In the genomic region with DNA sequence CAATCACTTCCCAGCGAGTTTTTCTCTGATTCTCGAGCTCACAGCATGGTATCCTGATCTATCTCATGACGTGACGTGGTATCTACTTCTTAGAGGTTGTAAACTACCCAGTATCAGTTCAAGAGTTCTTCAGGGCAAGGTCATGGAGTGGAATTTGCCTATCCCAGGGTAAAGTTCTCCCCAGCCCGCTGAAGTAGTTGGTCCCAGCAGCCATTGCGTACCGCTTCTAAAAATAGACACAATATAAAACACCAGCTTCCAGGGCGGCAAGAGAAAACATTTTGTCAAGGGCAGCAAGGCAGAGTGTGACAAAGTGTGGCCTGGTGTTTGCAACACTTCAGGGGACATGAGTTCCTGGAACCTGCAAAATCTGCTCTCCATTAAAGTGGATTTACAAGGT, we compare ENCODE assay signal across 12 mouse cellular contexts. TPM values are rescaled to one million over a fixed set of nuclear protein-coding genes. Genes with fewer than 3 reads are reported as not detected.
DNase-seq lines count a peak whose midpoint lies in the region; ATAC-seq and TF ChIP-seq lines count a peak whose summit lies in the region.
"Had no signal": no experiment of that assay in that cellular context is flagged by ENCODE, and none has a peak within 500 bp of the region (broad histone marks: within the 10 kb centered on the region; RNA-seq: fewer than 3 reads in every experiment).

No protein-coding gene starts in this region.

- intact Hi-C loops in heart, postnatal 10 days (cut with DNase I), result loop anchor here (1.0 to 2.0 kb wide), 2 partner anchors 37 to 104 kb away; a partner anchor contains a TSS

- 67% methylated on average over 8 of the region's 8 CpGs for WGBS in liver, adult 2 months
- 74% methylated on average over 8 of the region's 8 CpGs for WGBS in liver, embryonic 11.5 days
- 65% methylated on average over 8 of the region's 8 CpGs for WGBS in stomach, postnatal 0 days

- no peak for TF ChIP-seq CTCF in liver, adult 2 months (IDR thresholded peaks at IDR 0.05; ENCODE audit: low read depth, low read length)
- no peak for TF ChIP-seq CTCF in stomach, postnatal 0 days (IDR thresholded peaks at IDR 0.05; ENCODE audit: low read depth)

- H3K4me2 ChIP-seq in liver, embryonic 11.5 days, result no peak overlapping the region
- H3K4me2 ChIP-seq in stomach, postnatal 0 days (replicated peaks; ENCODE audit: low read depth), result no peak overlapping the region
- H3K4me2 ChIP-seq: limb, embryonic 13.5 days had no signal

- no peak overlapping the region for H3K9ac ChIP-seq in liver, adult 2 months (ENCODE audit: low read depth, low read length)
- no peak overlapping the region for H3K9ac ChIP-seq in liver, embryonic 11.5 days (ENCODE audit: low read depth, low read length)
- no peak overlapping the region for H3K9ac ChIP-seq in stomach, postnatal 0 days (ENCODE audit: low read length)
- H3K9ac ChIP-seq: limb, embryonic 13.5 days had no signal

- no peak for TF ChIP-seq EP300 in stomach, postnatal 0 days (optimal IDR thresholded peaks at IDR 0.05)

- no peak for TF ChIP-seq POLR2A in liver, adult 2 months (IDR thresholded peaks at IDR 0.05; ENCODE audit: extremely low read depth, insufficient read depth, low read length)

- no peaks in the 10 kb centered on the region for H3K27me3 ChIP-seq in liver, adult 2 months (ENCODE audit: control insufficient read depth, insufficient read depth, low read length)
- H3K27me3 ChIP-seq in liver, embryonic 11.5 days (replicated peaks; ENCODE audit: control insufficient read depth, insufficient read depth, low read length), result no peaks in the 10 kb centered on the region
- H3K27me3 ChIP-seq in stomach, postnatal 0 days (ENCODE audit: control insufficient read depth, insufficient read depth, low read length), result no peaks in the 10 kb centered on the region
- H3K27me3 ChIP-seq: limb, embryonic 13.5 days had no signal

- peak; percentile 33 for DNase-seq in liver, adult 2 months (ENCODE audit: extremely low read depth, low read depth, low spot score)
- DNase-seq in liver, embryonic 11.5 days (ENCODE audit: low spot score), result no peak
- DNase-seq in heart, postnatal 10 days, result peak; percentile 46 to 48
- DNase-seq in kidney, postnatal 36 days, result peak; percentile 52 to 58
- peak; percentile 20 for DNase-seq in stomach, postnatal 0 days (ENCODE audit: low spot score)
- no peak for DNase-seq in right cerebral cortex, postnatal 25 days
- DNase-seq: cerebellum, adult 11-12 months had no signal

- no peak overlapping the region for H3K27ac ChIP-seq in liver, adult 2 months (replicated peaks; ENCODE audit: insufficient read depth, low read depth, low read length)
- H3K27ac ChIP-seq in liver, embryonic 11.5 days (ENCODE audit: low read depth, low read length), result no peak overlapping the region
- H3K27ac ChIP-seq in stomach, postnatal 0 days (replicated peaks), result no peak overlapping the region
- H3K27ac ChIP-seq: layer of hippocampus, adult 2 months; limb, embryonic 13.5 days had no signal

- H3K79me2 ChIP-seq in liver, adult 2 months (ENCODE audit: control insufficient read depth, insufficient read depth, low read length), result no peaks in the 10 kb centered on the region

- H3K4me3 ChIP-seq in liver, adult 2 months (ENCODE audit: insufficient read depth, low read depth, low read length), result no peak overlapping the region
- no peak overlapping the region for H3K4me3 ChIP-seq in liver, embryonic 11.5 days (ENCODE audit: low read depth, low read length)
- H3K4me3 ChIP-seq in stomach, postnatal 0 days (ENCODE audit: low read depth, low read length), result no peak overlapping the region
- H3K4me3 ChIP-seq: erythroblast, embryonic 14.5 days; layer of hippocampus, adult 2 months; limb, embryonic 13.5 days; megakaryocyte, embryonic 14.5 days had no signal

- H3K4me1 ChIP-seq in liver, adult 2 months (ENCODE audit: control insufficient read depth, insufficient read depth, low read length), result no peaks in the 10 kb centered on the region
- H3K4me1 ChIP-seq in liver, embryonic 11.5 days (replicated peaks; ENCODE audit: control insufficient read depth, insufficient read depth, low read length), result no peaks in the 10 kb centered on the region
- H3K4me1 ChIP-seq in stomach, postnatal 0 days (replicated peaks; ENCODE audit: control insufficient read depth, insufficient read depth), result no peaks in the 10 kb centered on the region
- H3K4me1 ChIP-seq: megakaryocyte, embryonic 14.5 days had no signal

- H3K36me3 ChIP-seq in liver, adult 2 months (ENCODE audit: control insufficient read depth, insufficient read depth, low read length), result no peaks in the 10 kb centered on the region
- H3K36me3 ChIP-seq in liver, embryonic 11.5 days (ENCODE audit: control insufficient read depth, insufficient read depth, low read length), result no peaks in the 10 kb centered on the region
- no peaks in the 10 kb centered on the region for H3K36me3 ChIP-seq in stomach, postnatal 0 days (ENCODE audit: control insufficient read depth, insufficient read depth, low read length)
- H3K36me3 ChIP-seq: limb, embryonic 13.5 days had no signal

- ATAC-seq in liver, embryonic 11.5 days (replicated peaks; ENCODE audit: low FRiP score), result no peak
- peak; percentile 68 for ATAC-seq in stomach, postnatal 0 days (ENCODE audit: low FRiP score, low TSS enrichment)
- ATAC-seq in megakaryocyte, adult 5-6 weeks (ENCODE audit: poor library complexity, severe bottlenecking), result no peak

- H3K9me3 ChIP-seq in liver, embryonic 11.5 days (ENCODE audit: control insufficient read depth, low read length), result no peaks in the 10 kb centered on the region
- no peaks in the 10 kb centered on the region for H3K9me3 ChIP-seq in stomach, postnatal 0 days (ENCODE audit: control insufficient read depth, low read length)
- H3K9me3 ChIP-seq: limb, embryonic 13.5 days; megakaryocyte, embryonic 14.5 days had no signal

RNA-seq across cellular contexts. Expression of a gene that starts 36.5 kb away (rescaled TPM):
- total RNA-seq in liver, adult 2 months (2014; rRNA removed), result 0.37 and 1.0 TPM in 2 replicates
- polyA plus RNA-seq in liver, adult 2 months (2012; rRNA removed), result 0.15 and 0.19 TPM in 2 replicates
- 0.64 and 0.75 TPM in 2 replicates for polyA plus RNA-seq in liver, embryonic 11.5 days (2014; fragmentation: Nextera tagmentation; extraction: Ambion mirVana)
- total RNA-seq in heart, postnatal 10 days (2021), result 100 to 1,000 TPM; 101 to 104 TPM
- 3.7 and 4.8 TPM in 2 replicates for polyA plus RNA-seq in stomach, postnatal 0 days (2015; fragmentation: Nextera tagmentation; extraction: Ambion mirVana)
- 0.09 and 0.14 TPM in 2 replicates for total RNA-seq in megakaryocyte, adult 5-6 weeks (2015)
- total RNA-seq in megakaryocyte, adult 5-6 weeks (2017), result 0.04 and 0.15 TPM in 2 replicates
- polyA plus RNA-seq: erythroblast, embryonic 14.5 days had no signal

RNA-seq across cellular contexts. Expression of a gene that starts 46.3 kb away (rescaled TPM):
- total RNA-seq in liver, adult 2 months (2014; rRNA removed), result 6.1 and 7.7 TPM in 2 replicates
- 2.4 and 2.6 TPM in 2 replicates for polyA plus RNA-seq in liver, adult 2 months (2012; rRNA removed)
- 7.5 and 9.2 TPM in 2 replicates for polyA plus RNA-seq in liver, embryonic 11.5 days (2014; fragmentation: Nextera tagmentation; extraction: Ambion mirVana)
- 10 to 100 TPM; 16.6 to 16.8 TPM for total RNA-seq in heart, postnatal 10 days (2021)
- polyA plus RNA-seq in stomach, postnatal 0 days (2015; fragmentation: Nextera tagmentation; extraction: Ambion mirVana), result 4.4 and 5.0 TPM in 2 replicates
- total RNA-seq in megakaryocyte, adult 5-6 weeks (2015), result 2.1 and 4.2 TPM in 2 replicates
- total RNA-seq in megakaryocyte, adult 5-6 weeks (2017), result 2.5 and 3.0 TPM in 2 replicates

Comparison
In these comparisons a context has a peak if more than half of its experiments do, and no peak if none do; other contexts are left out.
1. DNase-seq: peak in liver, adult 2 months (single experiment), heart, postnatal 10 days (2 of 2), kidney, postnatal 36 days (2 of 2) and stomach, postnatal 0 days (single experiment); none in liver, embryonic 11.5 days (single experiment) and right cerebral cortex, postnatal 25 days (single experiment).
2. RNA of a gene that starts 36.5 kb away (total RNA-seq): 101 to 104 TPM in heart, postnatal 10 days; 0.37 to 1.0 TPM in liver, adult 2 months and 0.04 to 0.15 TPM in megakaryocyte, adult 5-6 weeks; every median in the first group is over 10 times any median in the second.